Mouse (Mus musculus) embryonic facial prominence, embryonic 14.5 days (tissue): ENCODE measurements around the gene Ttc38. TPM values are rescaled to one million over a fixed set of nuclear protein-coding genes. Genes with fewer than 3 reads are reported as not detected.
A peak's percentile ranks its signal among the peaks of the same experiment; 100 is the strongest.

Experiments used
- ATAC-seq: fragments of 200-750 bp; cut with Nextera tagmentation; 2 replicates; pipeline ENCODE4 v1.8.0; 2017; ENCODE audit warnings: low read depth, moderate number of reproducible peaks, moderate TSS enrichment
- DNase-seq: peaks from one replicate; pipeline ENCODE4 v3.0.0-alpha.2; 2015; ENCODE audit warnings: low spot score
- H3K27ac ChIP-seq: fragments of 300-500 bp; sonication (generic); replicated peaks from 2 replicates; pipeline ENCODE4 v1.5.1; 2014; ENCODE audit warnings: low read depth, mild to moderate bottlenecking, low read length, moderate library complexity
- H3K27me3 ChIP-seq: fragments of 300-500 bp; sonication (generic); replicated peaks from 2 replicates; pipeline ENCODE4 v1.6.1; 2014; ENCODE audit warnings: low read length; ENCODE audit not compliant: control insufficient read depth, insufficient read depth
- H3K36me3 ChIP-seq: fragments of 300-500 bp; sonication (generic); 2 replicates; pipeline ENCODE4 v1.6.1; 2014; ENCODE audit warnings: low read length, mixed read lengths; ENCODE audit not compliant: control insufficient read depth, insufficient read depth
- H3K4me1 ChIP-seq: fragments of 300-500 bp; sonication (generic); 2 replicates; pipeline ENCODE4 v1.6.1; 2014; ENCODE audit warnings: antibody characterized with exemption, low read length; ENCODE audit not compliant: control insufficient read depth, insufficient read depth
- H3K4me2 ChIP-seq: fragments of 300-500 bp; sonication (generic); 2 replicates; pipeline ENCODE4 v1.6.1; 2014; ENCODE audit warnings: low read depth, mild to moderate bottlenecking, low read length, moderate library complexity, mixed read lengths
- H3K4me3 ChIP-seq: fragments of 300-500 bp; sonication (generic); 2 replicates; pipeline ENCODE4 v1.5.1; 2014; ENCODE audit warnings: low read depth, mild to moderate bottlenecking, low read length
- H3K9ac ChIP-seq: fragments of 300-500 bp; sonication (generic); 2 replicates; pipeline ENCODE4 v1.6.1; 2014; ENCODE audit warnings: low read depth, mild to moderate bottlenecking, low read length, moderate library complexity, mixed read lengths
- H3K9me3 ChIP-seq: fragments of 300-500 bp; sonication (generic); 2 replicates; pipeline ENCODE4 v1.6.1; 2016; ENCODE audit warnings: low read length; ENCODE audit not compliant: control insufficient read depth
- WGBS: fragments of 180-500 bp; shearing (Covaris S2); extraction: QIAGEN DNeasy Blood & Tissue Kit; methylation state at CpG from one replicate; pipeline ENCODE4 v1.1.7; 2014; 5-methylcytosine and 5-hydroxymethylcytosine counted together
- polyA plus RNA-seq: library from polyadenylated mRNA; unstranded; fragments of >200 nt; fragmentation: Nextera tagmentation; extraction: Ambion mirVana; gene quantifications from 2 replicates; pipeline ENCODE4 v1.2.1, GENCODE M21; 2014

The Ttc38 gene
- polyA plus RNA-seq, 1 experiment from 2014 or later: 5.0 TPM

GRCm38 (mm10) chr15:85832599-85832998, 493 bp downstream of the Ttc38 start:
- 49% methylated on average over 8 of the region's 8 CpGs for WGBS
- H3K4me1 ChIP-seq: peaks cover 8% of the 10 kb centered on the region
- ATAC-seq (no peak), DNase-seq (no peak)
- H3K27me3 ChIP-seq: no peaks in the 10 kb centered on the region
- peak overlapping the region; percentile 90 for H3K4me2 ChIP-seq
- H3K4me3 ChIP-seq: peak overlapping the region; percentile 54
- H3K9me3 ChIP-seq: no peaks in the 10 kb centered on the region
- no peaks in the 10 kb centered on the region for H3K36me3 ChIP-seq
- no peak overlapping the region for H3K27ac ChIP-seq
- H3K9ac ChIP-seq: peak overlapping the region; percentile 64

- no peak overlapping the region for H3K4me2 ChIP-seq
- H3K9me3 ChIP-seq: no peaks in the 10 kb centered on the region
- ATAC-seq (no peak), DNase-seq (no peak)
- WGBS: 59% methylated on average over 3 of the region's 3 CpGs
- H3K4me1 ChIP-seq: peaks cover 8% of the 10 kb centered on the region
- H3K27me3 ChIP-seq: no peaks in the 10 kb centered on the region
- no peak overlapping the region for H3K27ac ChIP-seq
- no peaks in the 10 kb centered on the region for H3K36me3 ChIP-seq
- no peak overlapping the region for H3K9ac ChIP-seq
- no peak overlapping the region for H3K4me3 ChIP-seq
These were observed 3.2 kb downstream of the Ttc38 start for GRCm38 (mm10) chr15:85835335-85835734.

- ATAC-seq (no peak), DNase-seq (no peak)
- 91% methylated on average over 5 of the region's 5 CpGs for WGBS
- no peak overlapping the region for H3K4me3 ChIP-seq
- no peaks in the 10 kb centered on the region for H3K9me3 ChIP-seq
- H3K4me1 ChIP-seq: peaks cover 4% of the 10 kb centered on the region; the same call in 1 of the 2 replicates
- no peak overlapping the region for H3K9ac ChIP-seq
- no peak overlapping the region for H3K27ac ChIP-seq
- H3K27me3 ChIP-seq: no peaks in the 10 kb centered on the region
- no peak overlapping the region for H3K4me2 ChIP-seq
- H3K36me3 ChIP-seq: no peaks in the 10 kb centered on the region
These were observed 4.8 kb downstream of the Ttc38 start for GRCm38 (mm10) chr15:85836887-85837286.

GRCm38 (mm10) chr15:85840983-85841382, 8.9 kb downstream of the Ttc38 start:
- no peaks in the 10 kb centered on the region for H3K9me3 ChIP-seq
- no peak for ATAC-seq
- no peaks in the 10 kb centered on the region for H3K36me3 ChIP-seq
- H3K27ac ChIP-seq: no peak overlapping the region
- H3K9ac ChIP-seq: no peak overlapping the region
- H3K4me1 ChIP-seq: no peaks in the 10 kb centered on the region
- H3K4me2 ChIP-seq: no peak overlapping the region
- no peak for DNase-seq
- no peaks in the 10 kb centered on the region for H3K27me3 ChIP-seq
- no peak overlapping the region for H3K4me3 ChIP-seq
- 44% methylated on average over 6 of the region's 6 CpGs for WGBS

- Histone ChIP-seq H3K36me3 (no peaks in the 10 kb centered on the region), H3K9ac (no peak overlapping the region), H3K27ac (no peak overlapping the region), H3K4me1 (no peaks in the 10 kb centered on the region), H3K4me3 (no peak overlapping the region), H3K9me3 (no peaks in the 10 kb centered on the region), H3K27me3 (no peaks in the 10 kb centered on the region), H3K4me2 (no peak overlapping the region)
- ATAC-seq (no peak), DNase-seq (no peak)
- 78% methylated on average over 5 of the region's 5 CpGs for WGBS
These were observed 9.8 kb downstream of the Ttc38 start for GRCm38 (mm10) chr15:85841796-85842360.

GRCm38 (mm10) chr15:85845071-85845470, 13.0 kb downstream of the Ttc38 start:
- H3K4me3 ChIP-seq: no peak overlapping the region
- no peaks in the 10 kb centered on the region for H3K4me1 ChIP-seq
- H3K27me3 ChIP-seq: no peaks in the 10 kb centered on the region
- ATAC-seq (no peak), DNase-seq (no peak)
- H3K4me2 ChIP-seq: no peak overlapping the region
- H3K9ac ChIP-seq: no peak overlapping the region
- no peaks in the 10 kb centered on the region for H3K9me3 ChIP-seq
- H3K27ac ChIP-seq: no peak overlapping the region
- H3K36me3 ChIP-seq: no peaks in the 10 kb centered on the region

GRCm38 (mm10) chr15:85851656-85852392, 19.7 kb downstream of the Ttc38 start:
- no peak overlapping the region for H3K9ac ChIP-seq

GRCm38 (mm10) chr15:85858980-85859489, 26.9 kb downstream of the Ttc38 start:
- Histone ChIP-seq H3K4me2 (peak overlapping the region; percentile 77), H3K36me3 (peaks cover 18% of the 10 kb centered on the region), H3K27me3 (no peaks in the 10 kb centered on the region), H3K9me3 (no peaks in the 10 kb centered on the region), H3K9ac (peak overlapping the region; percentile 74), H3K4me1 (peaks cover 17% of the 10 kb centered on the region; the same call in 1 of the 2 replicates), H3K27ac (peak overlapping the region; percentile 69; the same call in 1 of the 2 replicates), H3K4me3 (peak overlapping the region; percentile 75)
- ATAC-seq (peak; percentile 35), DNase-seq (no peak)
- WGBS: 8% methylated on average over 15 of the region's 15 CpGs

More at GRCm38 (mm10) chr15:85851656-85852392, 19.7 kb downstream of the Ttc38 start:
- Histone ChIP-seq H3K4me1 (no peaks in the 10 kb centered on the region), H3K27me3 (no peaks in the 10 kb centered on the region), H3K4me2 (no peak overlapping the region), H3K27ac (no peak overlapping the region), H3K9me3 (no peaks in the 10 kb centered on the region), H3K36me3 (no peaks in the 10 kb centered on the region), H3K4me3 (no peak overlapping the region)
- ATAC-seq (no peak), DNase-seq (no peak)
- 79% methylated on average over 12 of the region's 12 CpGs for WGBS
